Mouse (Mus musculus) lung, embryonic 16.5 days (tissue): ENCODE data around the gene Clec3b. TPM values are rescaled to one million over a fixed set of nuclear protein-coding genes. Genes with fewer than 3 reads are reported as not detected.

Experiments
- ATAC-seq: fragments of 200-750 bp; cut with Nextera tagmentation; 2 replicates; pipeline ENCODE4 v1.8.0; 2017; ENCODE audit warnings: low read depth, mild to moderate bottlenecking, moderate library complexity
- H3K27ac ChIP-seq: fragments of 300-500 bp; sonication (generic); 2 replicates; pipeline ENCODE4 v1.5.1; 2014; ENCODE audit warnings: mild to moderate bottlenecking, control low read depth, low read length
- H3K27me3 ChIP-seq: fragments of 300-500 bp; sonication (generic); 2 replicates; pipeline ENCODE4 v1.6.1; 2014; ENCODE audit warnings: low read depth, low read length, mixed read lengths; ENCODE audit not compliant: control insufficient read depth, insufficient read depth
- H3K36me3 ChIP-seq: fragments of 300-500 bp; sonication (generic); 2 replicates; pipeline ENCODE4 v1.6.1; 2014; ENCODE audit warnings: low read length; ENCODE audit not compliant: control insufficient read depth, insufficient read depth
- H3K4me1 ChIP-seq: fragments of 300-500 bp; sonication (generic); replicated peaks from 2 replicates; pipeline ENCODE4 v1.6.1; 2014; ENCODE audit warnings: low read length, mixed read lengths; ENCODE audit not compliant: control insufficient read depth, insufficient read depth
- H3K4me2 ChIP-seq: fragments of 300-500 bp; sonication (generic); 2 replicates; pipeline ENCODE4 v1.6.1; 2014; ENCODE audit warnings: low read depth, low read length, control low read depth
- H3K4me3 ChIP-seq: fragments of 300-500 bp; sonication (generic); 2 replicates; pipeline ENCODE4 v1.5.1; 2014; ENCODE audit warnings: mild to moderate bottlenecking, low read length, control low read depth
- H3K9ac ChIP-seq: fragments of 300-500 bp; sonication (generic); 2 replicates; pipeline ENCODE4 v1.6.1; 2014; ENCODE audit warnings: low read length, control low read depth
- H3K9me3 ChIP-seq: fragments of 300-500 bp; sonication (generic); 2 replicates; pipeline ENCODE4 v1.6.1; 2016; ENCODE audit warnings: low read length; ENCODE audit not compliant: control insufficient read depth
- WGBS: fragments of 180-500 bp; shearing (Covaris S2); extraction: QIAGEN DNeasy Blood & Tissue Kit; methylation state at CpG from one replicate; pipeline ENCODE4 v1.1.7; 2014; 5-methylcytosine and 5-hydroxymethylcytosine counted together
- polyA plus RNA-seq: library from polyadenylated mRNA; unstranded; fragments of >200 nt; fragmentation: Nextera tagmentation; extraction: Ambion mirVana; gene quantifications from 2 replicates; pipeline ENCODE4 v1.2.1, GENCODE M21; 2015

Clec3b gene
- polyA plus RNA-seq, 1 experiment from 2014 or later, result 3.1 TPM

- H3K36me3 ChIP-seq, result no peaks in the 10 kb centered on the region
- no peak for ATAC-seq
- no peak overlapping the region for H3K4me3 ChIP-seq
- no peak overlapping the region for H3K9ac ChIP-seq
- 62% methylated on average over 4 of the region's 4 CpGs for WGBS
- H3K4me2 ChIP-seq, result no peak overlapping the region
- no peaks in the 10 kb centered on the region for H3K9me3 ChIP-seq
- H3K27ac ChIP-seq, result no peak overlapping the region
- H3K27me3 ChIP-seq, result no peaks in the 10 kb centered on the region
- H3K4me1 ChIP-seq, result no peaks in the 10 kb centered on the region
These were observed 12.4 kb downstream of the Clec3b start for GRCm38 (mm10) chr9:123162985-123163694.

GRCm38 (mm10) chr9:123165781-123166443, 15.2 kb downstream of the Clec3b start:
- no peaks in the 10 kb centered on the region for H3K4me1 ChIP-seq
- H3K27ac ChIP-seq, result no peak overlapping the region
- no peaks in the 10 kb centered on the region for H3K36me3 ChIP-seq
- ATAC-seq, result no peak
- WGBS, result 89% methylated on average over 3 of the region's 3 CpGs
- H3K9ac ChIP-seq, result no peak overlapping the region
- H3K4me3 ChIP-seq, result no peak overlapping the region
- H3K9me3 ChIP-seq, result no peaks in the 10 kb centered on the region
- H3K4me2 ChIP-seq, result no peak overlapping the region
- no peaks in the 10 kb centered on the region for H3K27me3 ChIP-seq

GRCm38 (mm10) chr9:123173760-123174159, 23.0 kb downstream of the Clec3b start:
- no peak for ATAC-seq
- Histone ChIP-seq H3K27ac (no peak overlapping the region), H3K9me3 (no peaks in the 10 kb centered on the region), H3K4me3 (no peak overlapping the region), H3K36me3 (0 out of 2 replicates have a peak, but pooled peaks cover 2% of the 10 kb centered on the region), H3K4me2 (no peak overlapping the region), H3K27me3 (no peaks in the 10 kb centered on the region), H3K9ac (no peak overlapping the region), H3K4me1 (no peaks in the 10 kb centered on the region)
- 82% methylated on average over 6 of the region's 6 CpGs for WGBS

DNA sequence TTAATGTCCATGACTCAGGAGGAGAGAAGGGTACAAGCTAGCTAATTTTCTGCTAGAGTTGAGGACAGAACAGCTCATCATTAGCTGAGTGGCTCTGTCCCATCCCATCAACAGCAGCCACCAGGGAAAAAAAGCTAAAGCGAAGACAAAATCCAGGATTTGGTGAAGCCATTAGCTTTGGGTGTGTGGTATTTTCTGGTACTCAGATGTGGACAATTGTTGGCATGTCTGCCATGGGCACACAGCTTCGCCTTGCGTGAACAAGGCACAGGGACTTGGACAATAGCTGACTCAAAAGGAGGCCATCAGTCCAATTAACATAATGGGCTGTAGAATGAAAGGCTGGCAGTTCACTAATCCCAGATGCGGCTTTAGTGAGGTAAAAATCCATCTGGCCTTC, 23.6 kb downstream of the Clec3b start:
- 93% methylated on average over 4 of the region's 4 CpGs for WGBS
- Histone ChIP-seq H3K9ac (no peak overlapping the region), H3K4me3 (no peak overlapping the region), H3K4me1 (no peaks in the 10 kb centered on the region), H3K36me3 (0 out of 2 replicates have a peak, but pooled peaks cover 2% of the 10 kb centered on the region), H3K27me3 (no peaks in the 10 kb centered on the region), H3K4me2 (no peak overlapping the region), H3K27ac (no peak overlapping the region), H3K9me3 (no peaks in the 10 kb centered on the region)
- no peak for ATAC-seq

DNA sequence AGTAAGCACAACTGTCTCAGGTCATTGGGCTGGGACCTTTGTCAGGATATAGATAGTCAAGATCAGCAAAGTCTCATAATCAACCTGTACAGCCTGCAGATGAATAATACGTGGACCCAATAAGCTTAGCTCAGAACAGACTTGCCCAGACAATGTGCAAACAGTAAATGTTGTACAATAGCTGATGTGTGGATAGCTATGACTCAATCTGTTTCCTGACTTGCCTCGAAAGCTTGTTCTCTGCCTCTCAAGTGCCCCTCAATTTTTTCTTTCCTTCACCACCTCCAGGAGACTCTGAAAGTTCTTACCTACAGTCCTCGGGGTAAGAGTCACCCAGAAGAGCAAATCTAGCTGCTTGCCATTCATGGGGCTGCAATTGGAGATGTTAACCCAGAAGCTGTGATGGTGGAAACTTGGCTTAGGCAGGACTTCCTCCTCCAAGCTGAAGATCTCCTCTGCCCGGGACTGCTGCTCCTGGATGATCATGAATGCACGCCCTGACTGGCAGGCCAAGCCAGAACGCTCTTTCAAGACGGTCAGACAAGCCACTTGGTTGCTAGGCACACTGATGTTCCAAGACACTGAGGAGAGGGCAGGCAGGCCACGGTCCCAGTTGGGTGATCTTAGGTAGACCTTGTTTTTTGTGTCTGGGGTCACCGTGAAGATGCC, 26.8 kb downstream of the Clec3b start:
- Histone ChIP-seq H3K4me2 (no peak overlapping the region), H3K9ac (no peak overlapping the region), H3K36me3 (0 out of 2 replicates have a peak, but pooled peaks cover 2% of the 10 kb centered on the region), H3K27ac (no peak overlapping the region), H3K9me3 (no peaks in the 10 kb centered on the region), H3K27me3 (no peaks in the 10 kb centered on the region), H3K4me3 (no peak overlapping the region), H3K4me1 (no peaks in the 10 kb centered on the region)
- ATAC-seq, result no peak
- WGBS, result 75% methylated on average over 9 of the region's 9 CpGs

GRCm38 (mm10) chr9:123180003-123180402, 29.3 kb downstream of the Clec3b start:
- Histone ChIP-seq H3K9ac (no peak overlapping the region), H3K4me3 (no peak overlapping the region), H3K27me3 (no peaks in the 10 kb centered on the region), H3K27ac (no peak overlapping the region), H3K4me1 (no peaks in the 10 kb centered on the region), H3K36me3 (0 out of 2 replicates have a peak, but pooled peaks cover 2% of the 10 kb centered on the region), H3K4me2 (no peak overlapping the region), H3K9me3 (no peaks in the 10 kb centered on the region)
- WGBS, result 92% methylated on average over 6 of the region's 6 CpGs
- ATAC-seq, result no peak

DNA sequence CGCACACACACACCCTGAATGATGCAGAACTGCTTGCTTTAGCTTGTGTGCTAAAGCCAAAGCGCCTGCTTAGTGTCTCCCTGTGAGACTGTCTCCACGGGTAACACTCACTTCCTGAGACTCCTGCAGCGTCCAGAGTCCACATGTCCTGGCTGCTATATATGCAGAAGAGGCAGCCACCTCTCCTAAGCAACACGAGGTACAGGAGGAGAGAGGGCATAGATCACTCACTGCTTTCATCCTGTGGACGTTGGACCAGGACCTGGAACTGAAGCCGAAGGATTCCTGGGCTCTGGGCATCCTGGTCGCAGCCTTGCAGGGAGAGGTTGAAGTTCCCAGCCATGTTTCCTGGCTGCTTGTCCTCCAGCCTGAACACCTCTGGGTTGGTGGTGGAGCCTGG, 32.5 kb downstream of the Clec3b start:
- no peak overlapping the region for H3K27ac ChIP-seq
- H3K4me1 ChIP-seq, result no peaks in the 10 kb centered on the region
- no peak overlapping the region for H3K4me2 ChIP-seq
- no peak for ATAC-seq
- H3K9me3 ChIP-seq, result no peaks in the 10 kb centered on the region
- 0 out of 2 replicates have a peak, but pooled peaks cover 2% of the 10 kb centered on the region for H3K36me3 ChIP-seq
- 75% methylated on average over 8 of the region's 8 CpGs for WGBS
- no peak overlapping the region for H3K4me3 ChIP-seq
- no peaks in the 10 kb centered on the region for H3K27me3 ChIP-seq
- no peak overlapping the region for H3K9ac ChIP-seq

- Histone ChIP-seq H3K4me2 (no peak overlapping the region), H3K9ac (no peak overlapping the region), H3K4me1 (no peaks in the 10 kb centered on the region), H3K9me3 (no peaks in the 10 kb centered on the region), H3K4me3 (no peak overlapping the region), H3K27me3 (no peaks in the 10 kb centered on the region), H3K27ac (no peak overlapping the region), H3K36me3 (no peaks in the 10 kb centered on the region)
- WGBS, result 51% methylated on average over 2 of the region's 2 CpGs
- no peak for ATAC-seq
These were observed 34.8 kb downstream of the Clec3b start for GRCm38 (mm10) chr9:123185546-123185945.

- ATAC-seq, result no peak
- no peaks in the 10 kb centered on the region for H3K9me3 ChIP-seq
- 84% methylated on average over 5 of the region's 5 CpGs for WGBS
- H3K9ac ChIP-seq, result no peak overlapping the region
- no peaks in the 10 kb centered on the region for H3K27me3 ChIP-seq
- no peaks in the 10 kb centered on the region for H3K36me3 ChIP-seq
- no peak overlapping the region for H3K27ac ChIP-seq
- H3K4me3 ChIP-seq, result no peak overlapping the region
- H3K4me1 ChIP-seq, result no peaks in the 10 kb centered on the region
- no peak overlapping the region for H3K4me2 ChIP-seq
These were observed 35.4 kb downstream of the Clec3b start for GRCm38 (mm10) chr9:123186151-123186550.
